Mouse (Mus musculus): ENCODE data around the gene Clrn1.
"Not testable (repeated sequence)": the region's sequence is repeated elsewhere in the genome, so short reads cannot be mapped to it uniquely, and the experiment has no call there.

The Clrn1 gene

DNA sequence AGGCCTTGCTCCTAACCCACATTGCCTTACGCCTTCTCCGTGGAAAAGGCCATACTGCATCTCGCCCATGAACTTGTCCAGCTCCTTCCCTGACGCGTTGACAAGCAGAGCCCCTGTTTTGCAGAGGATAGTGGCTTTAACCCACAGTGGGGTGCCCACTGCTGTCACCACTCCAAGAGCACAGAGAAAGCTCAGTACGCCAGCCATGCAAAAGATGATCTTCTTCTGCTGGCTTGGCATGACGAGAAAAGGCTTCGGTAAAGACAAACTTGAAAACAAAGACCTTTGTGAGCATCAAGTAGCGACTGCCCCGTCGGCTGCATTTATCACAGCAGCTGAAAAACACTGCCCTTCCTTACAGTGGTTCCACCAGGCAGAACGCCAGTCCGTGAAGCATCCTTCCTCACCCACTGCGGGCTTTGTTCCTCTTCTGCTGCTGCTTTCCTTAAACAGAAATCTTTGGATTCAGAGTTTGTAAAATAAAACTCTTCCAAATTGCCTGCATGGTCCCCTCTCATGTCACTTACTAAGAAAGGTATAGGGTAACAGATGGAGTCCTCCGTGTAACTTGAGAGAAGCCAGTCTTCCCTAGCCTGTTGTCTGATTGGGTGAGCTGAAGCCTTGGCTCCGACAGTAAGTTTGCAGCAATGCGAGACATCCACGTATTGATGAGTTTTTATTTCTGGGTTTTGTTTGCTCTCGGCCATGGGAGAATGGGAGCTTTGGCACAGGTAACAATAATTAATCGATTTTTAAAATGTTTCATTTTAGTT is at the start of gene Clrn1:
Gene Clrn1, minus strand, starts transcription at position 540 of the 773 bp plus-strand sequence.
- DNase-seq, result peak; percentile 22 to 30

DNA sequence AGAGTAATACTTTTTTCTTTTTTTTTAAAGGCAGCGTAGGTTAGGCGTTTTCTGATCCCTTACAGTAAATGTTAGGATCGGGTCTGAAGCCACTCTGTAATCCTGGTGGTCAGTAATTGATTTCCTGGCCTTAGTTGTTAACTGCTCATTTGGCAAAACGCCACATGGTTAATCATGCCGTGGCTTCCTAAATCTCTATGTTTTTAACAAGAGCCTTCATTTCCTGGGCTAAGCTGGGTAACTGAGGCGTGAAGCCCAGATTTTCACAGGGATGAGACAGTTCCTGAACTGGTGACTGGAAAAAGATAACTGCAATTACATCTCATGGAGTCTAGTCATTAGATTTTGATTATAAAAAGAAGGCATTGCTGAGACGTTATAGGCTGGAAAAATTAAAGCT is 38.9 kb upstream of the Clrn1 start:
- DNase-seq, result no peak

DNA sequence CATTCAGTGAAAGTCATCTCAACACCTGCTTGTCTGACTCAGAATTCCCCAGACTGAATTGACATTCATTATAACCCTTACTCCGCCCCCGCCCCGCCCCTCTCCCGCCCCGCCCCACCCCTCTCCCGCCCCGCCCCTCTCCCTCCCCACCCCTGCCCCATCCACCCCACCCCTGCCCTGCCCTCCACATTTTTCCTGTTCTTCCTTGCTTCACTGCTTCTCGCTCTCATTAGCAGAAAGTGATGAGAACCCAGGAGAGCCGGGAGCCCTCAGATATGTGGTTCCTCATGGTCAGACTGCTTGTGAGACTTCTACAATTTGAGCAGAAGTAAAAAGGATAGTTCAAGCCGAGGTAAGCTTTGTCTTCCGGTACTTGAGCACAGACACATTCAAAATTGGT is 38.0 kb upstream of the Clrn1 start:
- DNase-seq, result no peak

DNA sequence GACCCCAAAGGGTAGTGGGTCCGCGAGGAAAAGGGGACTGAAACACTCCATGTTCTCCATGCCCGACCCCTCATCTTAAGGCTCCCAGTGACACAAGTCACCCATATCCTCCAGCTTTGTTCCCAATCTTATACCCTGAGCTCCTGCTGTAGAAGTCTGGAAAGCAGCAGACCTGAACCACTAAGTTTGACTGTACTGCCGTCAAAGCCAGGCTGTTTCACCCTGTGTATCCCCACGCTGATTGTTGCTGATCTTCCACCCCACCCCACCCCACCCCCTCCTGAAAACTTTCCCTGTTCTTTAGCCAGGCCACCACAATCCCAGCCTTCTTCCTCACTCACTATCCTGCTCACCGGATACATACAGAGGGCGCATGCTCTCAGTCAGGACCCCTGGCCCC is 37.5 kb upstream of the Clrn1 start:
- DNase-seq, result no peak

DNA sequence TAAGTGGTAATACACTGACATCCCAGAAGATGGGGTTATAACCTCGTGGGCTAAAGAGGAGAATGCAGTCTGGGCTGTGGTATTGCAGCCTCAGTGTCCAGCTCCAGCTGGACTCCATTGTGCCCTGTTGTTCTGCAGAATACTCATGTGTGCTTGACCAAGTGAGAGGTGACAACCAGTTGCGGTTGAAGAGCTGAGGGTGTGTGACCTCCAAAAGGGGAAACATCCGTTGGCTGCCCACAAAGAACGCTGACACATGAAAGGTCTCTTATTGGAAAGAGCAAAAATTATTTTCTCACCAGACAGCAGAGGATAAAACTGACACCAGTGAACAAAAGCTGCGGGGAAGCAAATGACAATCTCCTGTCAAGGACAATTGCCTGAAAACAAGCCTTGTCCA is 36.2 kb upstream of the Clrn1 start:
- DNase-seq, result no peak

DNA sequence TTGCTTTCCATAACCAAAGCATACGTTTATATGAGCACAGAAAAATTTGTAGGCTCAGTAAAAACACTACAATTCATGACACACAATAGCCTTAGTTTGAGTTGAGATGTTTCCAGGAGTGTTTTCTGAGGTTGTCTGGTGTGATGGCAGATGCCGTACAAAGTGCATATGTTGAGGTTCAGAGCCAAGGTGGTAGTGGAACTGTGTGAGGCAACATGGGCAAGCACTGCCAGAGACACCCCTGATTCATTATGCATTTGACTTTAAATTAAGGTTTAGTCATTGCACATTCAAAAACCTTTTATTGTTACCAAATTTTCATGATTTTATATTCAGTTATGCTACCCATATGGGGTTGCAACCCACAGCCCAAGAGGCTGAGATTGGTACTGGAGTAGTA is 19.5 kb upstream of the Clrn1 start:
- DNase-seq, result no peak

DNA sequence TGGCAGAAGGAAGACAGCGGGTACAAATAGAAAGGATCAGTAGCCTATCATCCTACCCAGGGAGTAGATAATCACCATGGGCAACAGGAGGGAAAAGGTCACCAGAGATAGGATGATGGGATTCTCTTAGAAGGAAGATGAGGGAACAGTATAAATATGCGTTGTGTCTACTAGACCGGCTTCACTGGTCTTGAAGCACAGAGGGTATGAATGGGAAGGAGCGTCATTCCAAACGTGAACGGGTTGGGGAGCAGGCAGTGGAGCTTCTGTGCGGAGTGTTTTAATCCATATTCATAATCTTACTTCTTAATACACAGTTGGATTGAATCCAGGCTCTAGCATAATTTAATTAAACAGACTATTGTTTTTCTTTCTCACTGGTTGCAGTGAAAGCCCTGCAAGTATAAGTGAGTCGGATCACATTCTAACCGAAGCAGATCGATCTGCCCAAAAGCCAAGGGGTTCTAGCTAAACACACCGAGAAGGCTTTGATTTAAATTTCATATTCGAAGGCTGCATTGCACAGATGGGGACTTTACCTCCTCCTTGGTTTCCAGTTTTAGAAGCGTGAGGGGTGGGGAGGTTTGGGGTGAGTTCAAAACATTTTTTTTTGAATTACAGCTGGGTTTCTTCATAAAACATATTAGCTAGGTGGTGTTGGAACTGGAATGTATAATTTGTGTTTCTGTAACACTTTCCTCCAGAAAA is 17.1 kb upstream of the Clrn1 start:
- no peak for DNase-seq

DNA sequence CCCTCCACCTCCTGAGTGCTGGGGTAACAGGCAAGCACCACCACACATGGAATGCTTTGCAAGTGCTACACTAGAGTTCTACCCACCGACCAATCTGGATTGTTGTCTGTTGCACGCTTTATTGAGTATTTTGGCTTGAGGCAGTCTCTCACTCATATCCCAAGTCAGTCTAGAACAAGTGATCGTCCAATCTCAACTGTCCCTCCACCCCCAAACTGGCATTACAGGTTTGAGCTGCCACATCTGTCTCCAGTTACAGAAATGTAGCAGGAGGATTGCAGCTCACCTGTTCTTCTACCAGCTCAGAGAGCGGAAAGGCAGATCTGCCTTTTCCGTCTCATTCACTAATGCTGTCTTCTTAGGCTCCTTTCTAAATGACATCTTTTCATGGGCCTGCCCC is 10.0 kb upstream of the Clrn1 start:
- DNase-seq, result no peak

DNA sequence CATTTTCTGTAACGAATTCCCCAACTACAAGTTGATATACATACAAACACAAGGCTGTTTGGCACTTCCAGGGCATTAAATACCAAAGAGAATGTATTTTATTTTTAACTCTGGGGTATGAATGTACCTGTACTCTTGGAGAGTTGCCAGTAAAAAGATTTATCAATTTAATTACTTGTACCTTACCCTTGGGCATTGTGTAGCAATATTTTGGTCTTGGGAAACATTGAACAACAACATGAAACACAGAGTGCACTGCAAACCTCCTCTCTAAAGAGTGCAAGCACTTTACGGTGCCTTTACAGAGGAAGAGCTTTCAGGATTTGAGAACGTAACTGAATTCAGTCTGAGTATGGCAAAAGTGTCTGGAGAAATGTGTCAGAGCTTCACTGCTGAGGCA is 9.4 kb upstream of the Clrn1 start:
- no peak for DNase-seq

DNA sequence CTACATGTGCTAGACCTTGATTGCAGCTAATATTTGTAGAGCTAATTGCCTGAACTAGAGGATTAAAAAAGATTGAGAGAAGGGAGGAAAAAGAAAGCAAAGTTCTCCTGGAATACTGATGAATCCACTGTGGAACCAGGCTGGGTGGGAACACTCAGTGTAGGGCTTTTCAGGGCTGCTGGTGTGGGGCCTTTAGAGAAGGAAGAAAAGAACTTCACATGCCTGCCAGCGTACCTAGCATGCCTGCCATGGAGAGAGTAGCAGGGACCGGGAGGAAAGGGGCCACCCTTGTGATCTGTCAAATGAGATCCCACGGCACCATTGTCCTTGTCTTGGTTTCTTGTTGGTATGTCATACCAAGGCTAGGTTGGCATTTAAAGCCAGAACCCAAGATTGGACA is 4.5 kb upstream of the Clrn1 start:
- DNase-seq, result no peak

DNA sequence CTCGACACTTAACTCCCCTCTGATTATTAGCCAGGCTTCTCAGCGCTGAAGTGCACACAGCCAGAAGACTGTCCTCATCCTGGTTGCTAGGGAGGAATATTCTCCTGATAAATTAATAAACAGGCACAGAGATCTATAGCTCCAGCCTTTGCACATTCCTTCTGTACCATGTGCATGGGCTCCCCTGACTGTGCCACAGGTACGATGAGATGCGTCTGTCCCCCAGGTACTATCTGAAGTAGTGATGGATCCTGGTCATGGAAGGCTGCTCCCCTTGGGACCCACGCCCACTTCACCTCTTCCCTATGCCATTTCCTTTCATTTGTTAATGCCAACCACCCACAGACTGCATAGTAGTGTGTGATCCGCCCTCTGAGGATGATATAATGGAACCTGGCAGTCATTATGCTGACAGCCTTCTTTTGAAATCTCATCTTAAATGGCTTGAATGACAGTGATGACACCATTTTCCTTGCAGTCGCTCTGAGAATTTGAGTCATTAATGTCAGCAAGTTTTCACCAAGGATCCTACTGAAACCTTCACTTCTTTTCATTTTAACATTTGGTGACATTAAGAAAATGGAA is 3.1 kb upstream of the Clrn1 start:
- DNase-seq, result no peak

DNA sequence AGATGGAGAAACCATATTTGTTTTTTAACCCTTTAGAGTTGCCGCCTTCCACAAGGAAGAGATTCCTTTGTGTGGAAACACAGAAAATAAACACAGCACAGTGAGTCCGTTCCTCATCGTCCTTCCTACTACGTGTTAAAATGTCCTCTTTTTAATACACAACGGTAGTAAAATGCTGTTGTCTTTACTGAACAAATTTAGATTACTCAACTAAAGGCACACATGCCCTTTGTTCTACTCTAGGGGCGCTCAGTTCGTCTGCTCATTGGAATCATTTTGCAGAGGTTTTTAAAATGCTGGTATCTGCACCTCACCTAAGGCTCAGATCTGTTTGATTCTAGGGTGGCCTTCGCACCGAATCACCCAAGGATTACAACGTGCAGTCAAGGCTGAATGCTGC is 2.6 kb upstream of the Clrn1 start:
- DNase-seq, result no peak

DNA sequence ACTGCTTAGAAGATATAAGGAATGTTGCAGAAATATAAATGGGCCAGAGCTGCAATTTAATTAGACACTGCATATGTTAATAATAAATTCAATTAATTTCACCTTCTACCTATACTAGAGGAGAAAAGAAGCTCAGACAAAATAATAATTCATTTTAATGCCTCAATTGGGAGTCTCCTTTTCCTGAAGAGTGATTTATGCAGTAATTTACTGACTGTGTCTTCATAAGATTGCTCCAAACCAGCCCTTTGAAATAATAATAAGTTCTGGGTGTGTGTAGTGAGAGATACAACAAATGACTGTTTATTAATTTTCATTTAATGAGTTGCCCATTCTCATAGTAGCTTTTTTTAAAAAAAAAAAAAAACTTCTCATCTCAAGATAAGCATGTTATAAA is 1.6 kb downstream of the Clrn1 start:
- DNase-seq, result no peak

DNA sequence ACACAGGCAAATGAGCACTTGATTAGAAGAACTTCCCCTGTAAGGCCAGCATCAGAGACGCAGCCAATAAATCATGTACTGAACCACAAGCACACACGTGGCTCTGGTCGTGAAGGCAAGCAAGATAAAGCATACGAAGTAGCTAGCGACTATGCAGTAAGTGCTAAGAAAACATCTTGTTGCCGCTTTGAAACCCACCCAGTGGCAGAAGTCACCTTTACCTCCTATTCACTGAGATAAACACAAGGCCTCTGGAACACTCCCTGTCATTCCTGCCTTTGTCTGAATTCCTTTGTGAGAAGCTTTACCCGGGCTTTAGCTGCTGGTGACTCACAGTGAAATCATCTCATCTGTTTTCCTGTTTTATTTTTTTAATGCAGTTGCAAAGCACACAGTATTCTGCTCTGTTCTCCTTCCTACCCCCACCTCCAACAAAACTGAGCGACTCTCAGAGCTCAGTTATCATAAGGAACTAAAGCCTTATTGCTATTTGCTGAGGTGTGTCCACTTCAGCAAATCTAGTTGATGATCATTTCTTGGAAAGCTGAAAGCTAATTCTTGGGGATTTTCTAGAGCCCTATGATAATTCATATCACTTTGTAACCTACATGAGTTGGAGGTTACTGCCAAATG is 2.1 kb downstream of the Clrn1 start:
- DNase-seq, result no peak

DNA sequence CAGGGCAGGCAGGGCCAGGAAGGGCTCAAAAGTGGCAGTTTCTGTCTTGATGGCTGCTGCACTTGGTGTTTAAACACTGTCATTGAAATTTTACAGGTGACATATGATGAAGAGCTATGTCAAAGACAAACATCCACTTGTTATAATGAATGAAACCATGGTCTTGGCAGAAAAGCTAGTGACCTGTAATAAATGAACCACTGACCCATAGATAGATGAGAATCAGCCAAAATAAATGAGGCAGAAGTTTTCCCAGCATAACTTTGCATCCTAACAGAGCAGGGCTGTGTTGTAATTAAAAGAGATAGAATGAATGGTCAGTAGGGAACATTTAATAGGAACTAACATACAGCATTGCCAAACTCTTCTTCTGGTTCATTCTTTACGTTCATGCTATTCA is 4.1 kb downstream of the Clrn1 start:
- DNase-seq, result no peak

DNA sequence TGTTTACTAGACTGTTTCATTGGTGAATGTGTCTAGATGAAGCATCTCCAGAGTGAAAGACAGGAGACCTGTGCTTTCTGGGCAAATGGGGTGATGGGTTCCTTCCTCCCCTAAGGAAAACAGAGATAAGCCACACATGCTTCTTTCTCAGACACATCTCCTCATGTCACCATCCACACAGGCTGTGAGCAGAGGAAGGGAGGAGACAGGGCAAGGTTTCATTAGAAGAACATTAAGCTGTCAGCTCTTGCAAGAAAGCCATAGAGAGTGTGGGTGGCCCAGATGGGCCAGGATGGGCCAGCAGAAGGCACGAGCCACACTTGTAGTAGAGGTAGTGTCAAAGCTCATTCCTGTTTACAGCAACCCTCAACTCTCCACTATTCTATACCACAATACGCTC is 5.0 kb downstream of the Clrn1 start:
- no peak for DNase-seq

DNA sequence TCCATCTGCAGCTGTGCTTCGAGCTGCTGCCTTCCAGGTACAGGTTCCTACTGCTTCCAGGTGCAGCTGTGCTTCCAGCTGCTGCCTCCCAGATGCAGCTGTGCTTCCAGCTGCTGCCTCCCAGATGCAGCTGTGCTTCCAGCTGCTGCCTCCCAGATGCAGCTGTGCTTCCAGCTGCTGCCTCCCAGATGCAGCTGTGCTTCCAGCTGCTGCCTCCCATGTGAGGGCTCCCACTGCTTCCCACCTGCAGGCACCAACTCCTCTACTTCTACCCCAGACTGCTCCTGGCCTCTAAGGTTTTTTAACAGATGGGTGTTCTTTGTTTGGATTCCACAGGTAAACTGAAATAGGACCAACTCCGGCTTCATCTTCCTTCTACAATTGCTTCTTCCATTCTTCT is 13.3 kb downstream of the Clrn1 start:
- not testable (repeated sequence) for DNase-seq

DNA sequence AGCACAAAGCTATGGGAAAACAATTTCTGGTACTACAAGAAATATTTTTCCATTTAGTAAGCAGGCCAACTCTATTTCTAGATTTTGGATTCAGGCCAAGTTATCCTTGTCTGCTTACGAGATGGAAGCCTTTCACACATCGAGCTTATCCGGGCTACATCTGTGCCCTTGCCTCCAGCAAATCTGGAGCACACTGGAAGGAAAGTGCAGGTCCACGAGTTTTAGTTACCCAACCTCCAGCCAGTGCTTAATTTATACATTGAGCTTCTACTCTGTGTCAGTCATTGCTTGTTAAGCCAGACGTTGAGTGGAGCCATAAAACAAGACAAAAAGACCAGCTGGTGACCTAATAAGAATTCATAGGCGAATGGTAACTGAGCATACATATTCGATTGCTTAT is 19.4 kb downstream of the Clrn1 start:
- peak; percentile 41 to 42 for DNase-seq

DNA sequence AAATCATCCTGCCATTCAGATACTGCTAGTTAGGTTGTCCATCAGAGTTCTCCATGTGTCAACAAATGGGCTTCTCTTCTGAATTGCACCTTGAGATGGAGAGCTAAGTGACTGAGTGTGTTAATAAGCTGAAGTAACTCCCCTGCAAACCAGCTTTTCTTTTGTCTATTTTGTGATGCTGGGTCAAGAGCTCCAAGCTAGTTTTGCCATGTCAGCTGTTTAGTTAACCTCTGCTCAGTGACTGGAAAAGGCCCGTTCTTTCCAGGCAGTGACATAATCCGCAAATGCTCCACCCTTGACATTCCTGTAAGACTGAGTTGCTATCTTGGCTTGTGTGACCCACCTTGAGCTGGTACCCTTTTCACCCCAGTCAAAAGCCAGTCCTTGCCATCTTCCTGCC is 22.2 kb downstream of the Clrn1 start:
- DNase-seq, result no peak

DNA sequence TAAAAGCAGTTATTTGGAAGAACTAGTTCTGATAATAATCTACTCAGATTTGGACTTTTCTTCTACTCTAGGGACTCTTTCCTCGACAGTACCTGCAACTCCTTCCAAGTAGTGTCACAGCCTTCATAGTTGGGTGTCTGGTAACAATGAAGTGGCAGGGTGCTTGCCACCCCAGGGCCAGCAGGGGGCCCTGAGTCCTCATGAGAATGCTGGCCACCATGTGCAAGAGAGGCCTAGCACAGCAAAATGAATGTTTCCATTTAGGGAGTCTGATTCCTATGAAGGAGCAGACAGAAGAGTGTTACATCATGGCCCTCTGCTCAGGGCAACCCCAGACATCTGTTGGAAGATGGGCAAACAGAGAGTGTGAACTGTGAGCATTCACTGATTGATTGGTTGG is 41.7 kb downstream of the Clrn1 start:
- DNase-seq, result no peak

DNA sequence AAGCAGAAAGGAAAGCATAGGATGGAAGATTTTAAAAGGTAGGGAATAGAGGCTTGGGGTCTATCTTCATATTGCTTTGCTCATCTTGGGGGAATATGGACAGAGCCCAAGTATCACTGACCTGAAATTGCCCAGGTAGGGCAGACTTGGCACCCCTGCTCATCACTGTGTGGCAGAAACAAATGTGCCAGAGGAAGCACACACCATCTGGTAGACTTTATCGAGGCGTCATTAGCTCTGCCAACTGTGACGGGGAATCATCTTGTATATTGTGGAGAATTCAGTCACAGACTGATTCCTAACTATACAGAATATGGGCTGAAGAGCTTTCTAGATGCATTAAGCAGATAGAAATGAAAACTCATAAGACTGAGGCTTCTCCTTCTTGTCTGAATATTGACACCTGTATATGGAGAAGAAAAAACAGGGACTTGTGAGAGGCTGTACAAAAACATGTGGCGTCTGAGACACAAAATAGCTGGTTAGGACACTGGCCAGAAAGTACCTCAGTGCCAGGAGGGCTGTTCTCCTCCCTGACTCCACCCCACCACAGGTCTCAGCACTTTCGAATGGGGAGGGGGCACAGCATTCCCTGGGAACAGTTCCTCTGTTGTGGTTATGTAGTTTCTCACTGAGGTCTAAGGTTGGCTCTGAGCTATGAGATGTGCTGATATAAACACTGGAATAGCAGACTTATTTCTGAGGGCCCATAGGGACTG is 51.5 kb downstream of the Clrn1 start:
- DNase-seq, result peak; percentile 64 to 74

DNA sequence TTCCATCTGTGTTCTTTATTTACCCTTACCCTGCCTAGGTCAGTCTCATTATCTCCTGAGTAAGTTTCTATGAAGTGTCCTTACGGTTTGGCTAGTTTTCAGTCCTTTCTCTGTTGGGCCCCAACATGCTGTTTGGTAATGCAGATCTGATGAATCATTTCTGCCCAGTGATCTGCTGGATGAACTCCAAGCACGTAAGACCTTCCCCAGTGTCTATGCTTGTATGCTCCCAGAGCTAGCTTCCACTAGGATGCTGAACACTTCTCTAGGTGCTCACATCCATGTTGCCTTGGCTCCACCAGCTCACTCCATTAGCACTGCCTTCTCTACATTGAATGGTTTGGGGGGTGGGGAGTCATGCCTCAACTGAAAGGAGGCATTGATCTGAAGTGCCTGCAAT is 52.3 kb downstream of the Clrn1 start:
- peak; percentile 27 to 34 for DNase-seq

DNA sequence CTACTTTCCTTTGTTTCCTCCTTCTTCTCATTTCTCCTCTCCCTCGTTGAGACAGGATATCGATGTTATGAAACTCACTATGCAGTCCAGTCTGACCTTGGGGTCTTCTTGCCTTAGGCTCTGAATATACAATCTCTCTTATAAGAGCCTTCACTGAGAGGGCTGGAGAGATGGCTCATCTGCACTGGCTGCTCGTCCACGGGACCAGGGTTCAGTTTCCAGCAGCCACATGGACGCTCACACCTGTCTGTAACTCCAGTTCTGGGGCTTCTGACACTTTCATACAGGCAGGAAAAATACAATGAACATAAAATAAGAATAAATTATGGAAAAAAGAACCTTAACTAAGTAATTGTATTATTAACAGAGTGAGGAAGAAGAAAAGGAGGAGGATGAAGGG is 53.6 kb downstream of the Clrn1 start:
- no peak for DNase-seq

All from cerebellum, postnatal 25 days (tissue).